Mouse (Mus musculus) Muller cell, postnatal 12 days (primary cell): Measurements from ENCODE around the gene 2200002D01Rik.

Experiments used
- DNase-seq: peaks from one replicate; pipeline ENCODE4 v3.0.0-alpha.2; 2015; ENCODE audit errors: inconsistent ontology term

The 2200002D01Rik gene

DNA sequence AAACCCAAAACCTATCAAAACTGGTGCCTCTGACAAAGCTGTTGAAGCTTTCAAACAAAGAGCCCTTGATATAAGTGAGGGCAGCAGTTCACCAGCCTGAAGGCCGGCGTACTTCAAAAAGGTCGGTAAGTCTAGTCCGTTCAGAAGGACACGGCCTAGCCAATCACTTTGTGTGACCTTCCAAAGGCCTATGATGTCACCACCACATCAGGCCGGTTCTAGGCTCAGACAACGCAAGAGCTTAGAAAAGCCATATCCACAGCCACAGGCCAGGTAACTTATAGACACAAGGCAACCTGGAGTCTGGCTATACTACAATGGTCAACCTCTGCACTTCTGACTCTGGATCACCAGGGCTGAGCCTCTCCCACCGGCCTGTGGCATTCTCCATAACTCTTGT lies 31.7 kb upstream of the 2200002D01Rik start:
- DNase-seq: no peak

DNA sequence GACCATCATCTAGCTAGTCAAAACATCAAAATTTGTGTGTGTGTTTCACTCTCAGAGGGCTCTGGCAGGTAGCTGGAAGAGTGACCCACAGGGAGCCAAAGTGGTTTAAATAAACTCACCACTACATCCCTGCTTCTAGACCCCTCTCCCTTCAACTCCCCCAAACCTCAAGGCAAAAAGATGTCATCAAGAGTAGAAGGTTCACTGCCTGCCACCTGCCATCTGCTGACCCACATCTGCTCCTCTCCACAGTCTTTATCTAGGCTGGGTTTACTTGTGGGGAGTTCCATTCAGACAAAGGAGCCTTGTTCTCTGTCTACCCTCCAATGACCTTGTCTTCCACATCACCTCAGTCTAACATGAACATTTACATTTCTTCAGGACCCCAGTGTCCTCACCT lies 31.0 kb upstream of the 2200002D01Rik start:
- no peak for DNase-seq

DNA sequence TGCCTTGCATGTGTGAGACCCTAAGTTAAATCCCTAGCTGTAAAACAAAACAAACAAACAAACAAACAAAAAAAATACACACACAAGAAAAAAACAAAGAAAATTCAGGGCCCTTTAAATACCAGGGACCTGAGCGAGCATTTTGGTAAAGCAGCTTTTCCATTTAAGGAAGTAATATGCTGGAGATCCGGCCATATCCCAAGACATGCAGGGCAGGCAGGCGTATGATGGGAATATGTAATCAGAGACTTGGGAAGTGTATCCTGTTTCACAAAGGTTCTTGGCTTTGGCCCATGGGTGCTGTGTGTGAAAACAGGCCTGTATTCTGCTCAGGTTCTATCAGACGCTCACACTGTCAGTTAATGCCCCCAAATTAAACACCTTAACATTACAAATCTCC lies 29.2 kb upstream of the 2200002D01Rik start:
- no peak for DNase-seq

DNA sequence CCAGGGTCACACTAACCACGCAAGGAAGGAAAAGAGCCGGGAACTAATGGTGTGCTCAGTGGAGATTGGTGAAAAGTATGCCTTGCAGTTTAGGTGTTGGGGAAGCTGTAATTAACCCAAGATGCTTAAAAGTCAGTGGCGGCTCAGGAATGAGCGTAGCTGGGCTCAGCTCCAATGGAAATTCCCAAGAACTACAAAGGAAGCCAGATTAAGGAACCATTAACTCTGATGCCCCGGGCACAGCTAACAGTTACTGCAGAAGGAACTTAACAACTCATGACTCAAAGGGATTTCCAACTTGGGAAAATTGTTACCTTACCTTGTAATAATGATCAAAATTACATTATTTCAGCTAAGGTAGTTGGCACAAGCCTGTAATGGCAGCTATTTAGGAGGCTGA lies 28.4 kb upstream of the 2200002D01Rik start:
- DNase-seq: no peak

DNA sequence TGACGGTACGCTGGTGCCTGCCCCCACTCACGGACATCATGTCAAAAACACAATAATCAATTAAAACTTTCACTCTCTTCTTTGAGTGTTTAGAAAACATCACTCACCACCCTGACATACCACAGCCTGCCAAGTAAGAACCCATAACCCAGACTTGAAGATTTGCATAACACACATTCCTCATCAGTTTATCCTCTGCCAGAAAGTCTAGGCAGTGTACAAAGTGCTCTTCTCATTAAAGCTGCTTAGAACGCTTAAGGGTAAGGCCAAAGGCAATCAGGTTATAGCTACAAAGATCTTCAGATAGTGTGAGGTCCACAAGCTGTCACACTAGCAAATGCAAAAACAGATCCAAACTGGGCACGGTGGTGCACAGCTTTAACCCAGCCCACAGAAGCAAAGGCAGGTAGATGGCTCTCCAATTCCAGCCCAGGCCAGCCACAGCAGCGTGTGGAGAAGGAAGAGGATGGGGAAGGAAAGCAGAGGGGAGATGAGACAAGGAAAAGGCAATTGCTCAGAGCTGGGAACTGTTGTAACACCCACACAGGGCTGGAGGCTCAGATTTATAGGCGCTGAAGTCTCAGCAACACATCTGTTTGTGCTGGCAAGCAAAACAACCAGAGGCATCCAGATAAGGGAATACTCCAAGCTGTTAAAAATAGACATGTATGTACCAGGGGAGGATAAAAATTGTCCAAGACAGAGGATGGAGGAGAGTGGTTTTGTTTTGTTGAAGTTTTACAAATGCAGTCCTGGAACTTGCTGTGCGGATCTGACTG lies 23.6 kb upstream of the 2200002D01Rik start:
- DNase-seq: no peak

DNA sequence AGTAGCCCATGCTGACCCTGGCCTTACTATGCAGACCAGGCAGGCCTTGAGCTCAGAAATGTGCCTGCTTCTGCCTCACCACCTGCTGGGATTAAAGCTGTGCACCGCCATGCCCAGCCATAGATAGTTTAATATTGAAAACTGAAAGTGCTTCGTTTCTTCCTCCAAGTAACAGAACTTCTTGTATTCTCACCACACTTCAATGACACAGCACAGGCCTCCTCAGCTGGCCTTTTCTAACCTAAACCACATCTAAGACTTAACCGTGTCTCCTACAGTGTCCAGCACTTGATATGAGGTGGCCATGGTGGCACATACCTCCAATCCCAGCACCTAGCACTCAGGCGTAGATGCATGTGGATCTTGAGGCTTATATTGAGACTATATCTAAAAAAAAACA lies 22.2 kb upstream of the 2200002D01Rik start:
- DNase-seq: no peak

DNA sequence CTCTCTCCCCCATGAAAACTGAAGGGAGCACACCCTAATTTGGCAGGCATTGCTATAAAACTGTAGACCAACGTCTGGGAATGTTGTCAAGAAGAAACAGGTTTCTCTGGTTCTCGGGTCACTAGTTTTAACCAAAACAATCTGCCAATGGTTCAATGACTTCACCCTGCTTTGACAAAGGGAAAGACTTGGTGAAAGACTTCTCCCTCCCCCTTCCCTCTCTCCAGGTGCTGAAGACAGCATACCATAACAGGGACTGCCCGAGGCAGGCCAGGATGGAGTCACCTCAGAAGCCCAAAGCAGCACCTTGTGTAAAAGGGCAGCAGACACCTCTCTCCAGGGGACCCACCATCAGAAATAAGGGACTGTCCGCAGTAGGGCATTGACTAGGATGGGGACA lies 18.7 kb upstream of the 2200002D01Rik start:
- no peak for DNase-seq

DNA sequence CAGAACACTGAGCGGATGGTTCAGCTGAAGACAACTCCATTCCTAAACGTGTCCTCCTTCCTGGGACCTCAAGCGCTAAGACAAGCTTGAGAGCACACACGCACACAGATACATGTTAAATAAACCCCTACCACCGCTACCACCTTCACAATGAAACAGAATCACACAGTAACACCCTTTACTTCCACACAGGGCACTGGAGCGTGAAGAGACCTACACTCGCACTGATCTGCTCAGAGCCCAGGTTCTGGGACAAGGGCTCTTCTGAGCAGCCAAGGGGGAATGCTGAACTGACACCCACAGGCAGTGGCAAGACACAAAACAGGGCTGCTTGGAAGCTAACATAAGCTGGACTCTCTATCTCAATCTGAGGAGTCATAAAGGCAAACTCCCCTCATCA lies 17.4 kb upstream of the 2200002D01Rik start:
- DNase-seq: no peak

DNA sequence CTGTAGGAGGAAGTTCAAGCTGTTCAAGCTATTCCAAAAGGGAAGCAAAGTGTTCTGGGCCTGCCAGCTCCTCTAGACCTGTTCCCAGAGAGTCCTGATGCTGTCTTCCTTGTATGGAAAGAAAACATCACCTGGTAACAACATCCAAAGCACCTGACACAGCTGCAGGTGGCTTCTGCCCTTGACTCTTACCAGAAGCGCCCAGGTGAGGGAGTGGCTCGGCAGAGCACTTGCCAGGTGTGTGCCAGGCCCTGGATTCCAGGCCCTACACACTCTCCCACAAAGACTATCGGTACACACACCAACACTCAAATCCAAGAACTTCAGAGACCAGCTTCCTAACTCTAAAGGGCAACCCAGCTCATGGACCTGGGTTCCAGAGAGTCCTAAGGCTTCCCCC lies 15.6 kb upstream of the 2200002D01Rik start:
- no peak for DNase-seq

DNA sequence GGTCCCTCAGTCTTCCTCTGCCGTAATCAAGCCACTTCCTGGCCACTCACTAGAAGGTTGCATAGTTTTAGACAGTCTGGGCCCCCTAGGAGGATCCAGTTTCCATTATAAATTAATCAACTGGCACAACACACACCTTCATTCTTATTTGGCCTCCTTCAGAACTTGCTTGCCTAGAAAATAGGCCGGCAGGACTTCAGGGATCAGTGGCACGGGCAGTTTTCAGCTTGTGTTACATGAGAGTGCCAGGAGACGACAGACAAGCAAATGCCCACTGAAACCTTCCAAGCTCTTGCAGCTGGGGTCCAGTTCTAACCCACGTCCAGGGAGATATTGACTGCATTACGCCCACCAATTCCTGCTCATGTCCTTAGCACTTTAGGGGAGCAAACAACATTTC lies 13.9 kb upstream of the 2200002D01Rik start:
- no peak for DNase-seq

DNA sequence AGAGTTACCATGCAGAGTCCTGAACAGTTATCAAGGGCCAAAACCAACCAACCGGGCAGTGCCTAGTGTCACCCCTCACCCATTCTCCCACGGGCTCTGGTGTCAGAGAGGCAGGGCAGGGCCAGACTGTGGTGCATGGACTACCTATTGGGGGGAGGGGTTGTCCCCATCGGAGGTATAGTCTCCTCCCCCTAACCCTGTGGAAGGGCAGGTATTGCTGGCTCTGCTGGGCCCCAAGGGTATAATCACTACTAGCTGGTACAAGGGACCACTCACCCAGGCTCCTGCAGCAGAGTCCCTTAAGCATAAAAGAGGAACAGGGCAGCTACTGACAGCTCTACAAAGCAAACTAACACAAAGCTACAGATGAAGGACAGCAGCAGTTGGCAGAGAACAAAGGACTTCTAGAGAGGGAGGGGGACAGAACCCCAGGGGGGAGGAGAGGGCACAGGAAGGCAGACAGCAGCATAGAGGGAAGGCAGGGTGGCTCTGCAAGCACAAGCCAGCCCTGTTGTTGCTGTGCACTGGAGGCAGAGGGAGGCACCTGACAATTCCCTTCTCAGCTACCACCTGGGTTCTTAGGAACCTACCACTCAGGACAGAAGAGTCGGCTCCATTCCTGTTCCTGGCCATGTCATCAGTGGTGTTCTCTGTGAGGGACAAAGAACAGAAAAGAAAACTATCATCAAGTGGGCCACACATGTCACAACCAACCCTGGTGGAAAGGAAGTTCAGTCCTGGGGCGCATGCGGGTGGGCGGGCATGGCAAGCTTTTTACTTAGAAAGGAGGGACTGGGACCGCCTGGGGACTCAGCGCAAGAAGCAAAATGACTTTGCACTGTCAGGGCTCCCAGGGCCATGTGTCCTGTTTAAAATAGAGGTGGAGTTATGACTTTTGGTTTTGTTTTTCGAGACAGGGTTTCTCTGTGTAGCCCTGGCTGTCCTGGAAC lies 11.8 kb upstream of the 2200002D01Rik start:
- no peak for DNase-seq

DNA sequence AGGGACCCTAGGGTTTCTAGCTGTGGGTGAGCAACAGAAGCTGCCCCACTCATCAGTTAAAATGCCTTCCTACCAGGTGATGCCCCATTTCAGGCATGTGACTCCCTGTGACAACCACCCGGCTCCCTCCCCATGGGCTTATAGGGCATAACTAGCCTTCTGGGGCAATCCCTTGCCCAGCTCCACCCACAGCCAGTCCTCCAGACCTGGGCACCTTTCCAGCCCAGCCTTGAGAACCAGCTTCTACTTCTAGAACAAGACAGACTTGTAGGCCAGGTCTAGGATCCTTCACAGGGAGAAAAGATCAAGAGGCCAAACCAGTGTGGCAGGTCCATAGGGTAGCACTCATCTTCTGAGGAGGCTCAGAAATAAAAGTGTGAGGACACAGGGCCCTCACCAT lies 9.1 kb upstream of the 2200002D01Rik start:
- DNase-seq: no peak

DNA sequence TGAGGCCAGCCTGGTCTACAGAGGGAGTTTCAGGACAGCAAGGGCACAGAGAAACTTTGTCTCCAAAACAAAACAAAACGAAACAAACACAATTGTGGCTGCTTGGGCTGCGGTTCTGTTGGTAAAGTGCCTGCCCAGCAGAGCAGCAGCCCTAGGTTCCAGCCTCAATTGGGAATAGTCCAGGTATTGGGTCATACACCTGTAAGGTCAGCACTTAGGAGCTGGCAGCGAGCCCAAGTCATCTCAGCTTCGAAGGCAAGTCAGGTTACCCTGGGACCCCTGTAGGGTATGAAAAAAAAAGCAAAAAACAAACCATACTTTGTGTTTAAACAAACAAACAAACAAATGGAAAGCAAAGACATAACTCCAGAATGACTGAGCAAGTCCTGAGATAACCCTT lies 7.6 kb upstream of the 2200002D01Rik start:
- DNase-seq: no peak

DNA sequence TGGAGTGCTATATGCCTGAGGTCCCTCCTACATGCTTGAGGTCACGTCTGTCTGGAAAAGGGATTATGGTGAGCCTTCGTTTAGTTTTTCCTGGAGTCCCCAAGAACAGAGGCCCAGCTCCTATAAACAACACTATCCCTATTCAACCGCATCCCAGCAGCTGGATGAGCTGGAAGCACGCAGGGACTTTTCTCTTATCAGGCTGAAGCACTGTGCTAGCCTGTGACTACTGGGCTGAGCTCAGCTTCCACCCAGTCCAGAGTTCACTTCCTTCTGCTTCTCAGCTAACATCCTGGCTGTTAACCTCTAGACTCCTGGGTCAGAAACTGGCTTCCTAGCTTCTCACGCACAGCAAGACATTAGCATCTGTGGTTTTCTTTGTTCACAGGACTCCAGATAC lies 5.6 kb upstream of the 2200002D01Rik start:
- no peak for DNase-seq

DNA sequence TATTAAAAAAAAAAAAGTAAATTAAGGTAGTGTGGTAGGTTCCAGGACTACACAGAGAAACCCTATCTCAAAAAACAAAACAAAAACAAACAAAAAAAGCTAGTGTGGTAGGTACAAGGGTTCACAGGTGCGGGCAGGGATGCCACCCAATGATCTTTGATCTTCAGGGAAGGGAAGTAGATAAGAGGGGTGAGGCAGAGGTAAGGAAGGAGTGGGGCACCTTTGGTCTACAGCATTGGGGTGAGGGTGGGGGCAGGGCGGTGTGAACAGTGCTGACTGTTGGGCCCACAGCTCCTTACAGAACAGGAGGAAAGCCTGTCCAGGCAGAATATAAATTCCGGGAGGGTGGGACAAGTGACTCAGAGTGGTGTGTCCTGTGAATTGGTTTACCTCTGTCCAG lies 2.9 kb upstream of the 2200002D01Rik start:
- DNase-seq: no peak

DNA sequence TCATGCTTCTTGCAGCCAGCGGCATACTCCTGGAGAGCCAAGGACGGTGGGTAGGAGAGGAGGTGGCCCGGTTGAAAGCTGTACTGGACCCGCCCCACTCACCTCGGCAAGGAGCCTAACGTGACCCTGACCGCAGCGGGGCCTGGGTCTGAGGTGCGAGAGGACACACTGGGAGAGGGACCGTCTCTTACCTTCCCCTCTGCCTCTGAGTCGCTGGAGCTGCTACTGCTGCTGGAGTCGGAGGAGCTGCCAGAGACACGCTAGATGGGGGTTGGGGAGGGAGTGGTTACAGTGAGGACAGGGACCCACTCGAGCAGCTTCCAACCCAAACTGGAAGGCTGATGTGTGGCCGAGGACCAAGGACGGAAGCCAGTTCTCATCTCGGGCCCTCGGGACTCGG lies 560 bp downstream of the 2200002D01Rik start:
- peak; percentile 20 for DNase-seq

DNA sequence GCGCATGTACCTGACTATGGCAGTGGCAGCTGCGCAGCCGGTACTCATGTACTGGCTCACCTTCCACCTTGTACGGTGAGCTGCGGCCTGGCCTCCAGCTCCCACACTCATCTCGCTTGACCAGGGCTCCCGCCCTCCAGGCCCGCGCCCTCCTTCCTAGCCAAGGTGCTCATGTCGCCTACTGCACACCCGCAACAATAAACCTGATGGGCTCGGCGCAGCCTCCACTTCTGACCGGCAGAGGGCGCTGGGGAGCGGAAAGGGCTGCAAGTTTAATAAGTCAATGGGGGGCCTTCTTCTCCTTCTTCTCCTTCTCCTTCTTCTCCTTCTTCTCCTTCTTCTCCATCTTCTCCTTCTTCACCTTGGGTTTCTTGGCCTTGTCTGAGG lies 959 bp downstream of the 2200002D01Rik start:
- DNase-seq: peak; percentile 69

DNA sequence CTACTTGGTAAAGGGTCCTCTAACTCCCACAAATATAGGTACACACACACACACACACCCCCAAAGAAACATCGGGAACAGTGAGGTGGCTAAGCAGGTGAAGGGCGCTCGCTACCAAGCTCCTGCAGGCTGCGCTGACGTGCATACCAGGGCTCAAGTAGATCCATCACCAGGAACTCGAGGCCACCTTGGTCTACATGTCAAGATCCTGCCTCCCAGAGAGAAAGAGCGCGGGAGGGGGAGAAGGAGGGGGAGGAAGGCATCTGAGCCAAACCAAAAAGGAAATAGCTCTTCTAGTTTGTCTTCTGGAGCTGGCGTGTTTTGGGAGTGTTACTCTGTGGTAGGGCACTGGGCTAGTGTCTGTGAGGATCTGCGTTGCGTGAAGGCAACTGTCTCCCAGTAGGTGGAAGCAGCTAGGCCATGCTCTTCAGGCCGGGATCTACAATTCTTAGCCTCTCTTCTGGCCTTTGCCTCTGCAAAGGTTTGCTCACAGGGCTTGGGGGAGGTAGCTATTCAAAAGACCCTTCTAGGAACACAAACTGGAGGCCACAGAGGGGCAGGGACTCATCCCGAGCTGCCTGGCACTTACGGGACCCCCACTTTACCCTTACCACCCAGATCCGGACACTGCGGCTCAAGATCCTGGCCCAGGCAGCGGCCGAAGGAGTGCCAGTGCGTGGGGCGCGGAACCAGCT lies 1.5 kb downstream of the 2200002D01Rik start:
- no peak for DNase-seq

DNA sequence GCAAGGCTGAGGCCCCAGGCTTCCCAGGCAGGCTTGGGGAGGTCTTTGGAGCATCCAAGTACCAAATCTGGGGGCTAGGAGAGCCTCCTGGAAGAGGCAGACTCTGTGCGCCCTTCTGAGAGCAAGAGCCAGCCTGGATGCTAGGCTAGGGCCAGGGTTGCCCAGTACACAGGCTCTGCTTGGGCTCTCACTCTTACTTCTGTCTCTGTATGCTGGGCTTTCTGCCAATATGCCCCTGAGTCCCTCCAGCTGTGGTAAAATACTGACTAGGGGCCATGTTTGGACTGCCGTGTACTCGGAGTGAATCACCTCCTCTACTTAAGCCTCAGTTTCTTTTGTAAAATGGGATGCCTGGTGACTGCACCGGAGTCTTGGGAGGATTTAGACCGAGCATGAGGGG lies 2.3 kb downstream of the 2200002D01Rik start:
- no peak for DNase-seq

DNA sequence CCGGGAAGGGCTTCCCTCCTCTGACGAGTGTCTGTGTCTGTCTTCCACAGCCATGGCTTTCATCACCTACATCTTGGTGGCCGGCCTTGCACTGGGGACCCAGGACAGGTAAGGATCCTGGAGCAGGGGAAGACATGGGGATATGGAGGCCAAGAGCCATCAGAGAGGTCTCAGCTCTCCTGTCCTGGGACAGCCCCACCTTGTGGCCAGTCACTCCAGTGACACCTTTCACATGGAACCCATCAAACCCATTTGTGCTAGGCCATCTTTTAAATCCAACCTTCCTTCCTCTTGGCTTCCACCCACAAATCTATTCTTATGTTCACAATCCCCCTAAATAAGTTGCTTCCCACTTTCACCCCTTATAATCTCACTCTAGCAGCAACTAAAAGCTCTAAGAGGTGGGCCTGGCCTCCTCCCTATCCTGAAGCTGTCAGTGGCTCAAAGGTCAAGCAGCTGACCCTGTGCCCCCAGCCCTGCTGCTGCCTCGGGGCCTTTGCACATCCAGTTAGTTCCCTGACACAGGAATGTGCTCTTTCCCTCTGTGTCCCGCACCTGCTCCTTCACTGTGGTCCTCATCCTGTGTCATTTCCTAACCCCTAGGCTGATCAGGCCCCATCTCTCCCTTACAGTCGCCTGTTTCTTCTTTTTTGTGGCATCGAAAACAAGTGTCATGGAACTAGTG lies 3.4 kb downstream of the 2200002D01Rik start:
- DNase-seq: no peak

DNA sequence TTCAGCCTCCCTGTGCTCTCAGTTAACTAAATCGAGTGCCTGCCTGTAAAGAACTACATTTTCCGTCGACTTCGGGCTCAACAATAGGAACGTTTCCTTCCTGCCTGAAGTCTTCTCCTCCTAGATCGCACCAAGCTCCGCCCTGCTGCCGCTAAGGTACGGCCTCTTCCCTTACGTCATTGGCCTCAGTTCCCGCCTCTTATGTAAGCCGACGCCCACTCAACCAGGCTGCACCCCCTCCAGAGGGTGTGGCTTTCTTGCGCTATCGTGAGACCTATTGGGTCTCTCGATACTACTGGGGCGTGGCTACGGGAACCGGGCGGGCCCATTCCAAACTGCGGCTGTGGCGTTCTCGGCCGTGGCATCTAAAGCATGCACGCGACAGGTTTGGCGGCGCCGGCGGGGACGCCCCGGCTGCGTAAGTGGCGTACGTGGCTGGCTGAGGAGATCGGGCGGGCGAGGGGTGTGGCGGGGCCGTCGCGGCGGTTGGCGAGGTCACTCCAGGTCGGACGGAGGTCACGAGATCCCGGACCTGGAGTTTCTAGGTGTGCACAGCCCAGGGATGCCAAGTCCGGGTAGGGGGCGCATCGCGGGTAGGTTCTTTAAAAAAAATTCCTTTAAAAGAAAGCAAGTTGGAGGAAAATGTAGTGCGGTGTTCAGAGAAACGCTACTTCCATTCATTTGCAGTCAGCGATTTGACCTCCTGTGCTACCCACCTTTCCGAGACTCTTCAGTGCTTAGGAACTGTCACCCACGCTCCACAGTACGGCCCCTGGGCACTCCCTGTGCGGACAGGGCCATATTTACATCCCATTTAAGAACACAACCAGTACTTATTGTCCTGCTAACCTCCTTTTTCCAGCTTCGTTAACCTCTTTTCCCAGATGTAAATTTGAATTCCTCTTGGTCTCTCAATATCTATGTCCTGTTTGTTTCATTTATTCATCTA lies 10.0 kb downstream of the 2200002D01Rik start, which contains the start of gene Yif1b:
Yif1b (plus strand) TSS at position 311 of the 949 bp plus-strand sequence.
- peak; percentile 100 for DNase-seq
